Mouse (Mus musculus) spleen, postnatal 10 days (tissue): ENCODE data around the gene Neurl4.

Experiments
- DNase-seq, 2 experiments: peaks; one replicate each; pipeline ENCODE4 v3.0.0; 2021 to 2022; ENCODE audit warnings: low spot score in 2 of 2

Neurl4 gene

DNA sequence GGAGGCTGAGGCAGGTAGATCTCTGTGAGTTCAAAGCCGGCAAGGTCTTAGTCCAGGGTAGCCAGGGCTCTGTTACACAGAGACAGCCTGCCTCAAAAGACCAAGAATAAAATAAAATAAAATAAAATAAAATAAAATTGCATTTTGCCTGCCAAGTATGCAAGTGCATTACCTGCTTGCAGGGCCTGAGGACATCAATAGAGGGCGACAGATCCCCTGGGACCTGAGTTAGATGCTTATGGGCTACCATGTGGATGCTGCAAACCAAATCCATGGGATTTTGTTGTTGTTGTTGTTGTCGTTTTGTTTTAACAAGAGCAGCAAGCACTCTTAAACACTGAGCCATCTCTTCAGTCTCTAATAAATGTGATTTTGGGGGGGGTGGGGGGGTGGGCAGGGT is 31.4 kb downstream of the Neurl4 start:
- DNase-seq = peak in 1 of 2 experiments; percentile 52

DNA sequence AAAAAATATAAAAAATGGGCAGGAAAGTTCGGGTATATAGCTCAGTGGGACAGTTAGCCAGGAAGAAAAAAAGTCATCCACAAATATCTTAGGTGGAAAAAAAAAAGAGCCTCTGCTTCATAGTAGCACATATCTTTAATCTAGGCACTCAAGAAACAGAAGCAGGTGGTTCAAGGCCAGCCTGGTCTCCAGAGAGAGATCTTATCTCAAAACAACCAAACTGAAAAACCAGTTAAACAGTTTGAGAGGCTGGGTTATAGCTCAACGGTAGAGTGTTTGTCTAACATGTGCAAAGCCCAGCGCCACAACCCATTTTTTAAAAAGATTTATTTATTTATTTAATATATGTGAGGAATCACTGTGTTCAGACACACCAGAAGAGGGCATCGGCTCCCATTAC is 32.2 kb downstream of the Neurl4 start:
- no peak for DNase-seq

DNA sequence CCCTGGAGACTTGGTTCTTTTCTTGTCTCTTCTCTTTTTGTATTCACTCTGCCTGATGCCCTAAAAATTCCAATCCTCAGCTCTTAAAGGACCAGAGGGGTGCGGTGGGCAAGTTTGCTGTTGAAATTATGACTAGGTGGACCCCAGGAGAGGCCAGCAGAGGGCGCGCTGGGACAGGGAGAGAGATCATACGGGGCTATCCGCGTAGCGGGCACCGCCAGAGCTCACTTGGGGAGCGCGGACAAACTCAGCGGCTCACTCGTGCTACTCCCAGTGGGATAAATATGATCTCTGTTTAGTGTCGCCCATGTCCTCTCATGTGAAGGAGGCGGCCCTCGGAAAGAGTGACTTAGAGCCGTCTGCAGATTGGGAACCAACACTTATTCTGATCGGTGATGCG is 33.3 kb downstream of the Neurl4 start:
- peak; percentile 97 to 98 for DNase-seq

DNA sequence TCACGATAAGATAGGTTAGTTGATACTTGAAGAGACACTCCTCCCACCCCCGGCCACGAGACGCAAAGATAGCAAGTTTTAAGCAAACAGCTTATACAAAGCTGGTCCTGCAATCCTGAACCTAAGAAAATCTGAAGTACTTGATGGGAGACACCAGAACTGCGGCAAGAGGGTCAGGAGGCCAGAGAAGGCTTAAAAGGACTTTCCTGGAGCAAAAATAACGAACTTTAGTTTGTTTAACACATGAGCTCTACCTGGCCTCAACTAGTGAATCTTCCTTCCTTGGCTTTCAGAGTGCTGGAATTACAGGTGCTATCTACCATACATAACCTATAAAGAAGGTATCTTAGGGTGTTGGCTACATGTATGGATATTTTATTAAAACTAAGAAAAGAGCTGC is 33.8 kb downstream of the Neurl4 start:
- DNase-seq = peak in 1 of 2 experiments; percentile 22

DNA sequence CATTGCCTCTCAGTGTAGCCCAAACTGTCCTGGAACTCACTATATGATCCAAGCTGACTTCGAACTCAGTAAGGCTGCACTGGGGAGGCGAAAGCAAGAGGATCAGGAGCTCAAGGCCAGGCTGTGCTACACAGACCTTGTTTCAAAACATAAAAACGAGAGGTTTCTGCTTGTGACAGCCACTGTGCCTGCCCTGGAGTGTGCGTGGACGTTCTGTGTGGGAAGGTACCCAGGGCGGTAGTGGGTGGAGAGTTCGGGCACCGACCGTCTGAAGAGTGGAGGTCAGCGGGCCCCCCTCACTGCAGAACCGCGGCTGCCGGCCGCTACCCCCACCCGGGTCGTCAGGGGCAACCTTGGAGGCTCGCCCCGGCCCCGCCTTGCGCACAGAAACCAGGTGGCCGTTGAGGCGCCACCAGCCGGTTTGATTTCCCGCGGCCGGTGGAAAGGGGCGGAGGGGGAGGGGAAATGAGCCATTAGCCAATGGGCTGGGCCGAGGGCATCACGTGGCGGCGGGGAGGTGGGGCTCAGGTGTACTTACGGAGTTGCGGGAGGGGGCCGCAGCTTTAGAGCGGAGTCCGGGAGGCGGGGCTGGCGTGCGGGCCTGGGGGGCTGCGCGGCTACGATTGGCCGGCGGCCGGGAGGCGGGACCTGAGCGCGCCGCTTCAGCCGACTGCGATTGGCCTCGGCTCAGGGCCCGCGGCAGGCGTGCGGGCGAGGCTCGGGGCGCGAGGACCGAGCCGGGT is 34.4 kb downstream of the Neurl4 start, which contains the start of gene Ybx2:
Gene Ybx2, plus strand, starts transcription at position 660 of the 743 bp plus-strand sequence.
- peak; percentile 82 to 90 for DNase-seq

DNA sequence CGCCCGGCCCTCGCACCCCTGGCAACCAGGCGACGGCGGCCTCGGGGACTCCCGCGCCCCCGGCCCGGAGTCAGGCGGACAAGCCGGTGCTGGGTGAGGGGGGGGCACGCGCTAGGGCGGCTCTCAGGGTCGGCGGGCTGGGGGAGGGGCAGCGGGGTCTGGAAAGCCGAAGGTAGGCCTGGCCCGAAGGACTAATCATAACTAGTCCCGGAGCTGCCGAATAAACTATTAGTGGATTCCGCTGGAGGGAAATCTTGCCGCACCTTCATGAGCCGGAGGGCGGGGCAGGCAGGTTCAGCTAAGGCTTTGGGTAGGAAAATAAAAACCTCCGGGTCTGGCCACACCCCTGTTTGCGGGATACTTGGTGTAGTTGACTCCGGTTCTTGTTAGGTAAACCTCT is 35.3 kb downstream of the Neurl4 start:
- peak; percentile 29 to 51 for DNase-seq

DNA sequence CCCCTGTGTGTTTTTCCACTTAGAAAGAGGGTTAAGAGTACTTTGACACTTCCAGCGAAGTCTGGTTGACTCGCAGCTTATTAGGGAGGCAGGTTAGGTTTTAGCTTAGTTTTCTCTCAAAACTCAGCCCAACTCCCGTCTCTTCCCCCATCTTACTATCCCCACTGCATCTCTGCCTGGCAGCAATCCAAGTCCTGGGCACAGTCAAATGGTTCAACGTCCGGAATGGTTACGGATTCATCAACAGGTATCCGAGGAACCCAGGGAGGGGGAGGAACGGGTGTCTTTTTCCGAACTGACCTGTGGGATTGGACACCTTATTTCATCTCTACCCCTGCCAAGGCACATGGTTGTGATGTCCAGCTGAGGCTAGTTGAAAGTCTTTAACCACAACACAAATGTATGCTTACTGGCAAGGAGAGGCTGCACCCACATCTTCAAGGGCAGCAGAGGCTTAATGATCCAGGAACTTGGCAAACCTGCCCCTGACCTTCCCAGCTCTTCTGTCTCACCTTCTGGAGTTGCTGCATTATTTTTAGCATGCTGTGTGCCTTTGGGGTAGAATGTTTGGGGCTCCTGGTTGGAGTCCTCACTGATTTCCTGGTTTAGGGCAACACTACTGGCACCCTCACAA is 36.0 kb downstream of the Neurl4 start:
- no peak for DNase-seq

DNA sequence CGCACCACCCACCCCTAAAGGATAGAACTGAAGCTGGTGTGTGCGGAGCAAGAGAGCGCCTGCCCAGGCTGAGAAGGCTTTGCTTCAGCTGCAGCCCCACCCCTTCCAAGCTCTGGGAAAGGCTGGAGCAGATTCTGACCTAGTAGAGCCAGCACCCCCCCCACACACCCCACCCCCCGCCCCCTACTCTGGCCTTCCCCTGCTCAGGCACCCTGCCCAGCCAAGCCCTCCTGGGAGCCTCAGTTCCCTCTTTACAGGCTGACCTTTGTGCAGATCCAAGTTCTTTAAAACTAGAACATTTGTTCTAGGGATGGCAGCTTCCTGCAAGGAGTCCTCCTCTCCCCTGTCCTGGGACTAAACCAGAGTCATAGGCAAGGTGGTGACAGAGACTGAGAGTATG is 36.5 kb downstream of the Neurl4 start:
- no peak for DNase-seq

DNA sequence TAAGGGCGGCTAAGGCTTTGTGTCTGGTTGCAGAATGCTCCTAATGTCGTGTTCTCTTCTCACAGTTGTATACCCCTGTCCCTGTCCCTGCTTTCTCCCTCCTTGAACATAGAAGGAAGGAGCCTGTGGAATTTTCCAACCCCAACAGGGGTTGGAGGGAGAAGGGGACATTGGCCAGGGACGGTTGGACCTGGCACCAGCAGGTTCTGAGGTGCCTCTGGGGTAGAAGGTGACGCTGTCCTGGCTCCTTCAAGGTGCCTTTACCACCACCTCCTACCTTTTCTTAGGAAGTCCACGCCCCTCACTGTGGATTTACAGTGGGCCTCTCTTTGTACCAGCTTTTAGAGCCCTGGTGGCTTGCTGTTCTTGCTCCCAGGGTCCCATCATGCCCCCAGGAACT is 37.0 kb downstream of the Neurl4 start:
- DNase-seq = no peak

DNA sequence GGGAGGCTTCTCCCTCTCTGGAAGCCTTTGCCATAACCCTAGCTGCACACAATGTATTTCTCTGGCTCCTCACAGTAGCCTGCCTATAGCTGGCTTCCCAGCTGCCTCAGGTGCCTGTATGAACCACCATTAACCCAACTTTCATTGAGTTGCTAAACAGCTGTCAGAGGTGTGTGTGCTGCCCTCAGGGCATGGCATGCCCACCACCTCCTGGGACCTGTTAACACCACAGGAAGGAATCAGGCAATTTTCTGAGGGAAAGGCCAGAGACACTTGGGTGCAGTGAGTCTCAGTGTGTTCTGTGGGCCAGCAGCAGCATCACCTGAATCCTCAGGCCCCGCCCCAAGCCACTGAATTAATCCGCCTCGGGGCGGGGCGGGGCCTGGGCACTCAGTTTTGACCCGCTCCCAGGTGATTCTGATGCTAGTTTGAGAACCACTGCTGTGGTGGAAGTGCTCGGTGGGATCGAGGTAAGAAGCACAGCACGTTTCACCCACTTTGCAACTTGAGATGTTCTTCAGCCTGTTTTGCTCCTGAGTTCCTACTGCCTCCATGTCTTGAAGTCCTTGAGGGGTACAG is 37.6 kb downstream of the Neurl4 start:
- DNase-seq = peak in 1 of 2 experiments; percentile 34

DNA sequence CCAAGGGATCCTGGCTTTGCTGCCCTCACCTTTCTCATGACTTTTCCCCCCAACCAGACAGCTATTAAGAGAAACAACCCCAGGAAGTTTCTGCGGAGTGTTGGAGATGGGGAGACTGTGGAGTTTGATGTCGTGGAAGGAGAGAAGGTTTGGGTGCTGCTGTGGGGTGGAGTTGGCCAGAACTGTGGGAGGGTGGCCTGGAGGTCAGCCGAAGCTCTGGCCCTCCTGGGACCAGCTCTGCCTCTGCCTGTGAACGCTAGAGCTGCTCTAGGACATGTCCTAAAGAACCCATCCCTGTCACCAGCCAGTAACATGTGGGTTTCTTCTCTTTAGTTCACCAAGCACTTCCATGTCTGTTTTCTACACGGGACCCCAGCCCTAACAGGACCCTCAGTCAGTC is 38.3 kb downstream of the Neurl4 start:
- DNase-seq = no peak

DNA sequence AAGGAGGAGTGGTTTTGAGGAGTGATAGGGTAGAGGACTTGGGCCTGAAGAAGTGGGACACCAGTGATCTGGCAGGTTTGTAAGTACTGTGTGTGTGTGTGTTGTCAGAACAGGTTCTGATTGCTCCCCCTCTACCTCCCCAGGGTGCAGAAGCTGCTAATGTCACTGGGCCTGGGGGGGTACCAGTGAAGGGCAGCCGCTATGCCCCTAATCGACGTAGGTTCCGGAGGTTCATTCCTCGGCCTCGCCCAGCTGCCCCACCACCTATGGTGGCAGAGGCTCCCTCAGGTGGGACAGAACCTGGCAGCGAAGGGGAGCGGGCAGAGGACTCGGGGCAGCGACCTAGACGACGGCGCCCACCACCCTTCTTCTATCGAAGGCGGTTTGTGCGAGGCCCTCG is 38.9 kb downstream of the Neurl4 start:
- DNase-seq = peak in 1 of 2 experiments; percentile 26

DNA sequence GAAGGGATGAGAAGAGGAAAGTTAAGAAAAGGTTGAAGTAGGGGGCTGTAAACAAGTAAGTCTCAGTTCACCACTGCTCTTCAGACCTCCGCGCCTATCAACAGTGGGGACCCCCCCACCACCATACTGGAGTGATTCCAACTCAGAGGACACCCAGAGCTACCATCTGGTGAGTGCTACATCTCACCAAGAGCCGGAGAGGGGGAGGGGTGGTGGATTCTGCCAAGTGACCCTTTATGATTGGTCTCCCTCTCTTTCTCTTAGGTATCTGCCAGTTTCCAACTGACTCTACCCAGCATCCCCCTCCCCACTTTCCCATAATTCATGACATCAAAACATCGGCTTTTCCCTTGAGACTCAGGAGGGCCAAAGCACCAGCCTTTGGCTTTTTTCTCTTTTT is 40.1 kb downstream of the Neurl4 start:
- DNase-seq = no peak

DNA sequence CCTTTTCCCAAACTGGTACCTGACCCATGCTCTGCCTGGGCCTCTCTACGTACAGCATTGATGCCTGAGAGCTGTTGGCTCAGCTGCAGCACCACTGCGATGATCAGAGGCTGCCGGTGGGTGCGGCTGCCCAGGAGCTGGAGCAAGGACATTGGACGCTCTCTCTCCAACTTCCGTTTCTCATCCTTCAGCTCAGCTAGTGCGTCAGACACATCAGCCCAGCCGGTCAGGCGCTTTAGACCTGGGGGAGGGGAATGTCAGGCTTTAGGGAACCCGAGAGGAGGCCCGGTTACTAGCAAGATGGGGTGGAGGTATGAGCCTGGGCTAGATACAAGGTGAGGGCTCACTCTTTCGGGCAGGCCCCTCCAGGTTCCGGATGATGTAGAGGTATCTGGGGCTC is 44.3 kb downstream of the Neurl4 start:
- peak in 1 of 2 experiments; percentile 19 for DNase-seq

DNA sequence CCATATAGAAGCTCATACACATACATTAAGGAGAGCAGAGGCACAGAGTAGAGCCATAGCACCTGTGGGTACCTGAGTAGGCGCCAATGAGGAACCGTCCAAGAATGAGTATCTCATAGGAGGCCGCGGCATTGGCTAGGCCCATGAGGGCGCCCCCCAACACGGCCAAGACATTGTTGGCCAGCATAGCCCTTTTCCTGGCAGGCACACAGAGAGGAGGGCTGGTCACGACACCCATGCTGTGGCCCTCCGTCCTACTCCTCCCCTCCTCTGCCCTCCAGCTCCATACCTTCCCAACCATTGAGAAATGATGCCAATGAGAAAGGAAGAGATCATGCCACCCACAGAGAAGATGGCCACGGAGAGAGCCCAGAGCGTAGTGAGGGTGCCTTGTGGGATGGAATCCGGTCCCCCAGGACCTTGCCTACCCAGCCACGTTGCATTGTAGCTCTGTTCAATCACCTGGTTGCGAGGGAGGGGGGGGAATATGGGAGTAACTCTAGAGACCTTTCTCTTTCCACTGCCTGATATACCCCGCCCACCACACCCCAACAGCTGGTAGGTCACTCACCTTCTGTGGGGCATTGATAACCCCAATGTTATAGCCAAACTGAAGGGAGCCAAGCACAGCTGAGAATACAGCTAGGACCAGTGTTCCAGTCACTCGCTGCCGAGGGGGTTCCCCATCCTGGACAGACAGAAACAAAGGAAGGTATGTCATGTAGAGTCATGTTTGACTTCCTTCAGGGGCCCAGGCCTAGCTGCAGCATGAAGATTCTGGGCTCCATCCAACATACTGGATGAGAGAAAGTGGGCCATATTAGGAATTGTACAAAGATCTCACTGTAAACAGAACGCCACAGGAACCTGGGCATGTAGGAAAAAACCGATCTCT is 45.4 kb downstream of the Neurl4 start:
- DNase-seq = peak; percentile 65 to 66

DNA sequence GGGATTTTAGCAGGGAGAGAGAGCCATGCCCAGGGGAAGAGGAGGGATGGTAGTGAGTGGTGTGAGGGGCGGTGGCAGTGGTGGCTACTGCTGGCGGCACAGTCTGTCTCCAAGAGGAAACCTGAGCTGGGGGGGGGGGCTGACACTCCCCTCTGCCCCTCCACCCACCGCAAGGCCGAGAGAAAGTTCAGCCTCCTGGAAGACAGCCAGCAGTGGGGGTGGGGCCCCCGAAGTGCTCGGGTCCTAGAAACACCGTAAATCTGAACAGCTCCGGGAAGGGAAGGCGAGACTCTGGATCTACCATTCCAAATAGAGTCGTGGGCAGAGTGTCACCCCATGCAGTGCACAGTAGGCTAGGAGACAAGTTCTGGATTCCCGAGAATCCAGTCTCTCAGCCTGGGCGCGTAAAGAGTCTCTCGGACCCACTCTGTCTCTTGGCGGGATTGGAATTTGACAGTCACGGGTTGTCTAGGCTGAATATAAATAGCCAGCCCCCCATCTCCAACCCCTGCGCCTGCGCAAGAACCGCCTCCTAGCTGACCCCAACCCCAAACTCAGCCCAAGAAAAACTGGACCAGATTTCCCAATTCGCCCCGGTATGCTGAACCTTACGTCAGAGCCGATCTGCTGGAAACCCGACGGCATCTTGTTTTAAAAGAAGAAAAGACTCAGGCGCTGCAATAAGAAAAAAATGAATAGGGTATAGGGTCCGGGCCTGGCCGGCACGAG is 46.6 kb downstream of the Neurl4 start:
- DNase-seq = peak; percentile 66 to 79

DNA sequence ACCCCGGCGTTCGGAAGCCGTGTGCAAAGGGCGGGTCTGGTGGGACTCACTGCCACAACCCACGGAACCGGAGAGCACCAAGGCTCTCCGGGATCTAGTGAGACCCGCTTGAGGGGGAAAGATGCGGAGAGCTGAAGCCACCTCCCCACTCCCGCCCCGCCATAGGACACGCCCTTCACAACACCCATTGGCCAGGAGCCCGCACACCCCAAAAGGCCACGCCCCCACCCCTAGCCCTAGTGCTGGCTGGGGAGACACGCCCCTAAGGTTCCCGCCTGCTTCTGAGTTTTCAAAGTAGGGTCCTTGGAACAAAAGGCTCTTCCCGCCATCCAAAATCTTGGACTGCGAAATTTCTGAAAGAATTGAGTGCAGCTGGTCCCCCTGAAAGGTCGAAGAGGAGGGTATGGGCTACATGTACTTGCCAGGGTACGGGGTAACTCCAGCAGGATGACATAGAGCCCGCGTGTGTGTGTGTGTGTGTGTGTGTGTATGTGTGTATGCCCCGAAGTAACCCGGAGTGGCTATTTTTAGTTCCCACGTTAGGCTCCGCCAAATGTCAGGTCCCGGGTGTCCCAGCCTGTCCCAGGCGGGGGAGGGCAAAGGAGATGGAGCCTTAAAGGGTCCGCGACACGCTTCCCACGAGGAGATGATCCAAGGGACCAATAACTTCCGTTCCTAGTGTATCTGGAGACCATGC is 47.3 kb downstream of the Neurl4 start, which contains the start of gene Slc2a4:
Gene Slc2a4, minus strand, starts transcription at position 123 of the 697 bp plus-strand sequence.
- peak; percentile 93 to 98 for DNase-seq

DNA sequence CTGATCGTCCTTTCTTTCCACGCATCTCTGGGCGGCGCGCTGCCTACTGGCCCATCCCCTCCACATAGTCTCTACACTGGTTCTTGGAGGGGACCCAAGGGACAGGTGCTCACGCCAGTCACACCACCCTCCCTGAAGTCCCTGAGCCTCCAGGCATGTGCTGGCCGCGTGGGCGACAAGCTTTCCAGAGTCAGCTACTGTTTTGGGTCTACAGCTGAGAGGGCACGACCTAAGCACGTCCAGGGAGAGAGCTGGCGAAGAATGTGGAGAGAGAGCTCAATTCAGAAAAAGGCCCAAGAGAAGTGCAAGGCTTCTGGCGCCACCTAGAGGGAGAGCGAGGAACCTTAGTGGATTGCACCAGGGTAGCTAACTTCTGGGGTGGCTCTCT is 47.9 kb downstream of the Neurl4 start:
- DNase-seq = peak; percentile 92 to 95

DNA sequence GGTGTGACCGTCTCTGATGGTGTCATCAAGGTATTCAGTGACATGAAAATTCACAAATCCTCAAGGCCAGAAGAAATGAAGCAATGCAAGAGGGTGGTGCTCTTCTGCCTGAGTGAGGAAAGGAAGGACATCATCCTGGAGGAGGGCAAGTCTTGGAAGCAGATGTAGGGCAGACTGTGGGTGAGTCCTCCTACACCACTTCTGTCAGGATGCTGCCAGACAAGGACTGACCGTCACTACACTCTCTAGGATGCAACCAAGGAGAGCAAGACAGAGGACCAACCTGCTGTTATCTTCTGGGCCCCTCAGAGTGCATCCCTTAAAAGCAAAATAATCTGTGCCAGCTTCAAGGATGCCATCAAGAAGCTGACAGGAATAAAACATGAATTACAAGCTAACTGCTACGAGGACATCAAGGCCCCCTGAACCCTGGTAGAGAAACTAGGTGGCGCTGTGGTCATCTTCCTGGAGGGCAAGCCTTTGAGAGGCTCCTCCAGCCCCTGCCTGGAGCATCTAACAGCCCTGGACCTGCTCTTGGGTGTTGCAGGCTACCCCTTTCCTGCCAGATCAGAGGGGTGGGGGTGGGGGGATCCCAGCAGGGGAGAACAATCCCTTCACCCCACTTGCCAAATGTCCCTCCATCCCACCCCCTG is 50.1 kb downstream of the Neurl4 start:
- DNase-seq = peak in 1 of 2 experiments; percentile 73

DNA sequence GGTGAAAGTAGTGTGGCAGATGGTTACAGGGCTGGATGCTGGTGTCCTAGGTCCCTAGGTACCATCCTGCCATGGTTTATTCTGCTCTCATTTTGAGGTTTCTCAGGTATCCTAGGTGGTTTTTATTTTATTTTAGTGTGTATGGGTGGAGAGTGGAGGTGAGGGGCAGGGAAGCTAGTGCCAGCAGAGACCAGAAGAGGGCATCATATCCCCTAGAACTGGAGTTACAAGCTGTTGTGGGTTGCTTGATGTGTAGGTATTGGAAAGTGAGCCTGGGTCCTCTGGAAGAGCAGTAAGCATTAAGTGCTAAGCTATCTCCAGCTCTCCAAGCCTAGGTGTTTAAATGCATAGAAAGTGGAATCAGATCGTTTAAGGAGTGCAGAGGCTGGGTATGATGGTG is 51.4 kb downstream of the Neurl4 start:
- DNase-seq = no peak
